Mouse (Mus musculus): Measurements from ENCODE around the gene Slc27a4. TPM values are rescaled to one million over a fixed set of nuclear protein-coding genes. Genes with fewer than 3 reads are reported as not detected.

The Slc27a4 gene
- polyA plus RNA-seq, 1 experiment from 2014 or later, result 2.4 TPM

DNA sequence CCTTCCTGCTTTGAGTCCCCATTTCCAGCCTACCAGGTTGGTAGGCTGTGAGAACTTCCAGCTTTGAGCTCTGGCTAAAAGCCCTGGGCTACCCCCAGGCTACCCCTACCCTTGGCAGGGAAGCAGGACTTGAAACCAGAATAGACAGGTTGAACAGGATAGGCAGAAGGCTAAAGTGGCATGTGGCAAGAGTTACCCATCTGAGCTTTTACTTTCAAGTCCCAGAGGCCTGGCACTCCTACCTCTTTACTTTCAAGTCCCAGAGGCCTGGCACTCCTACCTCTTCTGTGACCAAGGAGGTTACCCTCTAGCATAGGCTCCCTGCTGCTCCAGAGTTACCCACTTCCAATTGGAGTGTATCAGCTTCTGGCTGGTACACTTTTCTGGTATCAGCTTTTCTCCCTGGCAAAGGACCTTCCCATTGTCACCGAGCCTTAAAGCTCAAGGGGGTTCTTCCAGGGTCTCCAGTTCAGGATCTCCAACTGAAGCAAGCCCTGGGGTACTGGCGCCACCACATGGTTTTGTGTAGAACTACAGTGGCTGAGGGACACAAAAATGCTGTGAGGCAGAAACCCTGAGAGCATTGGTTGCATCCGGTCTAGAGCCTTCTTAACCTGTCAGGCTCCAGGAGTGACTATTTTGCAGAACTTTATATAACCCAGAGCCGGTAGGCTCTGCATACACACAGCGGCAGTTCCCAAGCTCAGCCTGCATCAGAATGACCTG, 56.5 kb downstream of the Slc27a4 start:
- no peak for ATAC-seq (ENCODE audit: low read depth)
- peak; percentile 38 for DNase-seq
- H3K36me3 ChIP-seq, result no peaks in the 10 kb centered on the region
- 0 out of 2 replicates have a peak, but pooled peaks cover 2% of the 10 kb centered on the region for H3K4me1 ChIP-seq (replicated peaks)
- peaks cover 31% of the 10 kb centered on the region for H3K27me3 ChIP-seq
- H3K27ac ChIP-seq, result no peak overlapping the region
- H3K9ac ChIP-seq, result no peak overlapping the region
- no peak overlapping the region for H3K4me3 ChIP-seq (replicated peaks)
- no peak overlapping the region for H3K4me2 ChIP-seq
- H3K9me3 ChIP-seq (replicated peaks), result no peaks in the 10 kb centered on the region
- 6% methylated on average over 5 of the region's 5 CpGs for WGBS (ENCODE audit: insufficient replicate concordance)

DNA sequence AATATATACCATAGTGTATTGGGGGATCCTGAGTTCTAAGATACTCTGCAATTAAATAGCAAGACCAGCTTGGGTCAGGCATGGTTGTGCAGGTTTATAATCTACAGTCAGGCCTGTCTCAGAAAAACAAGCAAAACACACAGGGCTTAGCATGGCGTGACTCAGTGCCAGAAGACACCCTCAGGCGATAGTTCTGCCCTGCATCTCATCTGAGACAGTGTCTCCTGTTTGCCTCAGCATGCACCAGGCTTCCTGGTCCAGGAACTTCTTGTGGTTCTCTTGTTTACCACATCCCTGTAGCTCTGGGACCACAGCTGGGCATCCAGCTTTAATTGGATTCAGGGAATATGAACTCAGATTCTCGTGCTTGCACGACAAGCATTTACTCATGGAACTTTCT, 62.7 kb downstream of the Slc27a4 start:
- ATAC-seq (ENCODE audit: low read depth) (no peak), DNase-seq (no peak)
- Histone ChIP-seq H3K27me3 (peaks cover 14% of the 10 kb centered on the region), H3K9ac (no peak overlapping the region), H3K4me2 (no peak overlapping the region), H3K27ac (no peak overlapping the region), H3K4me1 (replicated peaks) (peaks cover 21% of the 10 kb centered on the region), H3K36me3 (no peaks in the 10 kb centered on the region), H3K4me3 (replicated peaks) (no peak overlapping the region), H3K9me3 (replicated peaks) (no peaks in the 10 kb centered on the region)
- WGBS (ENCODE audit: insufficient replicate concordance), result 62% methylated on average over 4 of the region's 4 CpGs

Small RNA genes within 50 kb of the gene (microRNA-seq; reads per million reads assigned to microRNA genes)
- gene Mir219a-2 (not detected), gene Mir219b (not detected)

Other genes starting within 250 kb of the Slc27a4 start
- gene Rapgef1, start 182.9 kb upstream of the Slc27a4 start, polyA plus RNA-seq (2015; fragmentation: Nextera tagmentation; extraction: Ambion mirVana), result 5.3 and 5.4 TPM in 2 replicates
- gene Gm13420, start 50.9 kb upstream of the Slc27a4 start, polyA plus RNA-seq (2015; fragmentation: Nextera tagmentation; extraction: Ambion mirVana), result 0.30 TPM in 2 replicates
- gene Gm13547, start 43.3 kb upstream of the Slc27a4 start, polyA plus RNA-seq (2015; fragmentation: Nextera tagmentation; extraction: Ambion mirVana), result not detected in 2 replicates
- 15.2 and 15.6 TPM in 2 replicates for gene Coq4, start 15.1 kb upstream of the Slc27a4 start, polyA plus RNA-seq (2015; fragmentation: Nextera tagmentation; extraction: Ambion mirVana)
- 16.2 and 19.1 TPM in 2 replicates for gene Trub2, start 14.1 kb upstream of the Slc27a4 start, polyA plus RNA-seq (2015; fragmentation: Nextera tagmentation; extraction: Ambion mirVana)
- gene Urm1, start 17.4 kb downstream of the Slc27a4 start, polyA plus RNA-seq (2015; fragmentation: Nextera tagmentation; extraction: Ambion mirVana), result 9.9 and 11.4 TPM in 2 replicates
- 31.1 and 39.0 TPM in 2 replicates for gene Cercam, start 66.5 kb downstream of the Slc27a4 start, polyA plus RNA-seq (2015; fragmentation: Nextera tagmentation; extraction: Ambion mirVana)
- gene Odf2, start 86.6 kb downstream of the Slc27a4 start, polyA plus RNA-seq (2015; fragmentation: Nextera tagmentation; extraction: Ambion mirVana), result 39.5 and 49.9 TPM in 2 replicates
- gene Gle1, start 132.8 kb downstream of the Slc27a4 start, polyA plus RNA-seq (2015; fragmentation: Nextera tagmentation; extraction: Ambion mirVana), result 29.8 and 33.7 TPM in 2 replicates
- gene Sptan1, start 162.9 kb downstream of the Slc27a4 start, polyA plus RNA-seq (2015; fragmentation: Nextera tagmentation; extraction: Ambion mirVana), result 10.9 and 11.3 TPM in 2 replicates
- gene Wdr34, start 246.2 kb downstream of the Slc27a4 start, polyA plus RNA-seq (2015; fragmentation: Nextera tagmentation; extraction: Ambion mirVana), result 9.9 and 10.7 TPM in 2 replicates